Mouse (Mus musculus) frontal cortex, postnatal 14 days (tissue): ENCODE results near the gene Eid2b.

Experiments used
- DNase-seq, 2 experiments: peaks; one replicate each; pipeline ENCODE4 v3.0.0; 2022; ENCODE audit warnings: low spot score in 2 of 2

The Eid2b gene

GRCm38 (mm10) chr7:28301616-28302433, 24.3 kb downstream of the Eid2b start, which contains the start of gene Dll3:
Gene Dll3 (minus strand): TSS chr7:28302238.
- DNase-seq = peak in 1 of 2 experiments; percentile 50

DNA sequence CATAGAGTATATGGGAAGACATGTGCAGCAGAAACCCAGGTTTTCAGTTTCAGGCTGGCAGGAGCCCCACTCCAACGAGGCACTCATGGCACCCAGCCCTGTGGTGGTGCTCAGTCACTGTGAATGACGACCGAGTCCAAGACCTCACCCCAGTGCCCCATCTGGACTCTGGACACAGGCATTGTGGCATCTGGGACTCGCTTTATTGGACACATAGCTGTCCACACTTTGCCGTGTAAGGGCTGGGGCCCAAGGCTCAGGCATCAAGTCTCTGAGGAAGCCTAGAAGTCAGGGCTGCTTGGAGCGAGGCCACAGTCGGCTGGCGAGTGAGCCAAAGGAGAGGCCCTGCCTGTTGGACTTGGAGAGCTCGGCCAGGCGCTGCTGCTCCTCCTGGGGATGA, 28.1 kb downstream of the Eid2b start:
- no peak for DNase-seq

- no peak for DNase-seq
These were observed 28.7 kb downstream of the Eid2b start for GRCm38 (mm10) chr7:28306216-28306615.

GRCm38 (mm10) chr7:28309737-28310136, 32.2 kb downstream of the Eid2b start:
- no peak for DNase-seq

DNA sequence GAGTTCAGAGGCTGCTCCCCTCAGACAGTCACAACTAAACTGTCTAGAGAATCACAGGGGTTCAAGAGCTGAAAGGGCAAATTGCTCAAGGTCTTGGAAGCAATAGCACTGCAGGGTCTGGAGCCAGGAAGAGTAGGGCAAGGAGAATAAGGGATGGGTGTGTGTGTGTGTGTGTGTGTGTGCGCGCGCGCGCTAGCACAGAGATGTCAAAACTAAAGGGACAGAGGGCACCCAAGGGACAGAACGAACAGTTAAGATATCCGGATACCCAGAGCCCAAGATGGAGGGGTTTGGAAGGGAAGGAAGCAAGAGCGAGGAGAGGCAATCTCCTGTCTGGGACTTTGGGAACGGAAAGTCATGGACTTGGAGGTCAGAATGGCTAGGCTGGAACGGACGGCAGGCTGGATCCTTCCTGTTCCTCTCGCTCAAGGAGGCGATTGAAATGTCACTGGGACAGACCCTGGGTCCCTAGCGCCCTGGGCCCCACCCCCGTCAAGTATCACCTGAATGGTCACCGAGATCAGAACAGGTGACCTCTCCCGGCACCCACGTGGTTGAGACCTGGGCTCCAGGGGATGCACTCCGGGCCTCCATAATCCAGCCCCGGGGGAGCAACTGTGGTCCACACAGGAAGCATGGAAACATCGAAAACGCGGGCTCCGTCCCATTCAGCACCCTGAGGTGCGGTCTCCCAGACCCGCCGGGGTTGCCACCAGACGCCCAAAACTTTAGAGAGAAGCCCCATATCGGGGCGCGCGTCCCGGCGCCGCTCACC, 33.8 kb downstream of the Eid2b start:
- no peak for DNase-seq

DNA sequence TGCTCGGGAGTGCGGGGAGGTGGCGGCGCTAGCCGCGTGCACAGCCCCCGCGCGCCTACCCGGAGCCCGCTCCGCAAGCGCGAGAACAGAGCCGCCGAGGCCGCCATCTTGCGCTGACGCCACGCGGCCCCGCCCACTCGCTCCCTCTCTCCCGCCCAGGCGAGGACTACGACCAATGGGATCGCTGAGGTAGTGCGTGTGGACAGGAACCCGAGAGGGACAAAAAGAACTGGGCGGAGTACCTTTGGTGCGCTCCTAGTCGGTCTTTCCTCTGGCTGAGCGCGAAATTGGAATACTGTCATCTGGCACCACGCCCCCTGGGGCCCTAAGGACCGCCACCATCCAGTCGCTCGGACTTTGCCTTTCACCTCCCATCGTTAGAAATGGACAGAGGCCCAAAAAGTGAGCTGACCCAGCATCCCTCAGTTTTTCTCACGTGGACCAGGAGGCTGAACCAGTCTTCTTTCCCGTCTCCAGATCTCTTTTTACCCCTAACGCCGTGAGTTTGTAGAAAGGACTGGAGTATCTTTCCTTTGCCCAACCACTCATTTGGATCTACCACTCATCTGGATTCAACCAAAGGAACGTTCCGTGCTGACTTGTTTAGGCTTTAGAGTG, 34.5 kb downstream of the Eid2b start, which contains the start of gene Timm50:
TSS of gene Timm50 (minus strand) at position 147 of the 618 bp plus-strand sequence.
- DNase-seq = peak; percentile 97

DNA sequence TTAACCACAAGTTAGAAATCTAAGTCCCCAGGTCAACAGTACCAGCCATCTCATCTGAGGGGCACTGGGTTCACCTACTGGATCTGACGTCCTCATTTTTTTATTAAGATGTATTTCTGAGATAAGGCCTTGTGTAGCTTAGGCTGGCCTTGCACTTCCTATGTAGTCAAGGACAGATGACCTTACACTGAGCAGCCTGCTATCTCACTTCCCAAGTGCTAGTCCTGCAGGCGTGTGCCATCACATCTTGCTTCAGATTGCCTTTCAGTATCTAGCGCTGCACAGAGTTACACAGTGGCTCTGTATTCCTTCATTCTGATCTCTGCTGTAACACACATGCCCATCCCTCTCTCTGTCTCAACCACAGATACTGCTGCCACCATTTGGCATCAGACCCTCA, 40.5 kb downstream of the Eid2b start:
- DNase-seq = no peak

DNA sequence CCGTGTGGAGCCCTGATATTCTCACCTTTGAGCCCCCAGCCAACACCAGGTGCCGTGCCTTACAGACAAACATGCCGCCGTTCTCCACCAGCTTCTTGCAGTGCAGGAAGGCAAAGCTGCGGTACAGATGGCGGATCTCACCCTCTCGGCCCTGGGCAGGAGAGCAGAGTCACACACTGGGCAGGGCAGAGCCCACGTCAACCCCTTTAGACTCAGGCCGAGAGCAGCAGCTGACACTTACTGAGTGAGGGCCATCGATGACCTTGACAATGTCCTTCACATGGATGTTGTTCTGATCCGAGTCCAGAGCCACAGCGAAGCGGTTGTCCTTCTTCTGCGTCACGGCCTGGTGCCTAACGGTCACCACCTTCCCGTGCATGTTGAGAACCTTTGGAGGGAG, 41.2 kb downstream of the Eid2b start:
- no peak for DNase-seq

- no peak for DNase-seq
These were observed 44.6 kb downstream of the Eid2b start for GRCm38 (mm10) chr7:28321974-28322720.

DNA sequence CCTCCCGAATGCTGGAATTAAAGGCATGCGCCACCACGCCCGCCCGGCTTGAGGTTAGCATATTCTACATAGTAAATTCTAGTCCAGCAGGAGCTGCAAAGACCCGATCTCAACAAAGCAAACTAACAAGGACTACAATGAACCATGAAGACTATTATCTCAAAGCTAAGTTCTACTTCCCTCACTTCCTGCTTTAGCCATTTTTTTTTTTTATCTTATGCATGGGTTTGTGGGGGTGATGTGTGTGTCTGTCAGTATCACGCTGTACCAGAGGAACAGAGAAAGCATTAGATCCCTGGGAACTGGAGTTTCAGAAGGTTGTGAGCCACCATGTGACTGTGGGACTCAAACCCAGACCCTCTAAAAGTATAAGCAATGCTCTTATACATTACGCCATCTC, 47.8 kb downstream of the Eid2b start:
- DNase-seq = no peak

DNA sequence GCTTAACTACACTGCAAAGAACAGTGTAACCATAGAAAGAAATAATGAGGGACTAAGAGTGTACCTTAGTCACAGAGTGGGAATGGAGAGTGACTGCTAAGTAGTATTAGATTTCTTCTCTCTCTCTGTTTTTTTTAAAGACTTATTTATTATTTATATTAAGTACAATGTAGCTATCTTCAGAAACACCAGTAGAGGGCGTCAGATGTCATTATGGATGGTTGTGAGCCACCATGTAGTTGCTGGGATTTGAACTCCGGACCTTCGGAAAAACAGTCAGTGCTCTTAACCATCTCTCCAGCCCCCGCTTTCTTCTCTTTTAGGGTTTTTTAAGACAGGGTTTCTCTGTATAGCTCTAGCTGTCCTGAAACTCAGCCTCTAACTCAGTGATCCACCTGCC, 48.9 kb downstream of the Eid2b start:
- no peak for DNase-seq

GRCm38 (mm10) chr7:28328260-28328659, 50.7 kb downstream of the Eid2b start:
- DNase-seq = no peak
